Mouse (Mus musculus) colon, adult 2 months (tissue): Measurements from ENCODE around the gene Mpi. TPM values are rescaled to one million over a fixed set of nuclear protein-coding genes. Genes with fewer than 3 reads are reported as not detected.

Experiments
- polyA plus RNA-seq: library from polyadenylated mRNA; depleted of rRNA; stranded (reverse); fragments of >200 nt; gene quantifications from 2 replicates; pipeline ENCODE4 v1.2.3, GENCODE M21; 2012; rRNA removed

The Mpi gene
- 82.5 and 86.0 TPM in 2 replicates for polyA plus RNA-seq

DNA sequence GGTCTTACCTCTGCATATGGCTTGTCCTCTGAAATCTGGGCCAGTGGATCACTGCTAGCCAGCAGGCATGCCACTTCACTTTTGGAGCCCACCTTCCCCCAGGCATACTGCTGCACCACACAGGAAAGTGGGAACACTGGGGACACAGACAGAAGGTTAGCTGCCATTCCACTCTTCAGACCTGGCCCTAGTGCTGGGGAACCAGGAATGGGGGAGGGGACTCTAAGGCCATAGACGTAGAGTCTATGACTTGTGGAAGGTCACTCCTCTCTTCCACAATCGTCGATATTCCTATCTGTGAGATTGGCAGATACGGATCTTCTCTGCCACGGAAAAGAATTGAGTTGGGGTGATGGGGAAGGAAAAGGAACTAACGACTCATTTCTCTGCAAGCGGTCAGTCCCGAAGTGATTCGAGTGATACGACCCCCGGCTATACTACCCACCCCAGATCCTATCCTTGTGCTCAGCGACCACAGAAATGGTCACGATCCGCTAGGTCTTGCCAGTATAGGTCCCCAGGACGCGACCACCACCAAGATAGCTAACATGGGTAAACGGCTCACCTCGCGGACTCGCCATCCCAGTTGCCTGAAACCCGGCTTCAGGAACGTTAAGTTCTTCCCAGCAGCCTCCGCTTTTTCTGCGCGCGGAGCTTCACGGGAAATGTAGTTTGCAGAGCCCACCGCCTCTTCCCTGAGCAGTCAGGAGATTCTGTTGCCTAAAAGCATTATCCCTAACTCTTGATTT, at the start of gene Mpi:
TSS of gene Mpi (minus strand) at position 625 of the 749 bp plus-strand sequence.

DNA sequence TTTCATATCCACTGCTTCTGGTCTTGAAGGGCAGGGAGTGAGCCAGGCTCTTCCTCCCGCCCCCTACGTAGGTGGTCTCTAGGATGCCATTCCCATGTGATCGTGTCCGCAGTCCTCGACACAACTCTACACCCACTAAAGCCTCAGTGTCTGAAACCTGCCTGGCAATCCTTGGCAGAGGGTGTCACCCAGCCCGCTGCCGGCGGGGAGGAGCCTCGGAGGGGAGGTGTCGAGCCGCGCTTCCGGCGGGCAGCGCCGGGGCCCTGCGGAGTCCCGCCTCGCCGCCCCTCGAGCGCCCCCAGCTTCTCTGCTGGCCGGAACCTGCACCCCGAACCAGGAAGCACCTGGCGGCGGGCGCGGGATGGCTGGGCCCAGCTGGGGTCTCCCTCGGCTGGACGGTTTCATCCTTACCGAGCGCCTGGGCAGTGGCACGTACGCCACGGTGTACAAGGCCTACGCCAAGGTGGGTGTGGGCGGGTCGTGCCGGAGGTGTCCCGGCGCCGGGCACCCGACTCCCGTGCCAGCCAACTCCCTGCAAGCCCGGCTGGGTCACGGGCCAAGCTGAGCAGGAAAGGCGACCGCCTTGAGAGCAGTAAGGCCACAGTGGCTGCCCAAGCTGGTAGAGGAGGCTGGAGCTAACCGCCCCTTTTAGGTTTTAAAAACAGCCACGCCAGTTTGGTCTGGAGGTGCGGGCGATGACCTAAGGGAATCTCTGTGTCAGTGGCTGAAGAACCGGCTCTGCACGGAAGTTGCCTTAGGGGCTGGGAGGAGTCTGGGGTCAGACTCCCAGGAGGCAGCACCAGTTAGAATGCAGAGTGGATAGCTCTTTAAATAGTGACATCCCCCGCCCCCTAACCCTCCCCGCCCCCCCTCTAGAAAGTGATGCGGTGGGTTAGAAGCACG, 36.9 kb upstream of the Mpi start, which contains the start of gene Ulk3:
TSS of gene Ulk3 (plus strand) at position 229 of the 903 bp plus-strand sequence.

GRCm38 (mm10) chr9:57560861-57561710, 8.5 kb upstream of the Mpi start, which contains the start of gene Scamp2:
Gene Scamp2 (plus strand): TSS chr9:57560943.

DNA sequence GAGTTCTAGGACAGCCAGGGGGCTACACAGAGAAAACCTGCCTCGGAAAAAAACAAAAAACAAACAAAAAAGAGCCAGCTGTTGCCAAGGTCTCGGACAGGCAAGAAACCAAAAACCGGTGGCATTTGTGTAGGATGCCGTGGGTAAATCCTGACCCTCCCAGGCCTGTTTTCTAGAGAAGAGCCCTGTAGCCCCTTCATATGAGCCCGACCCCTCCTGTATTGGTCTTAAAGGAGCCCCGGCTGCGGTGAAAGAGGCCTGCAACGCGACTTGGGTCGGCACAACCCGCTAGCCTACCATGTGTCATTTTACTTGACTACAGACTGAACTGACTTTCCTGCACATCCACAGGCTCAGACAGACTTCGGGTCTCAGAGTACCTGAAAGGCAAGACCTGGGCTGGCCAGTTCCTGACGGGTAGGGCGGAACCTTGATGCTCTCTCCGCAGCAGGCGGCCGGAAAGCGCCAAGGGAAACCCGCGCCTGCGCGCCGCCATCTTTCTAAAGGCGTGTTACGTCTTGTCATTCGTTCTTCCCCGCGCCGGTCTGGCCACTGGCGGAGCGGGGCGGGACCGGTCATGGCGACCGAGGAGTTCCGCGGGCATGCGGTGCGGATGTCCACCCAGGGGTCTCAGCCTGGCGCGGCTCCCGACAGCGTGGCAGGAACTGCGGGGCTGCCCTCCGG, 15.4 kb downstream of the Mpi start, which contains the start of gene Fam219b:
TSS of gene Fam219b (plus strand) at position 485 of the 684 bp plus-strand sequence.

GRCm38 (mm10) chr9:57521056-57521911, 31.3 kb downstream of the Mpi start, which contains the start of gene Cox5a:
Gene Cox5a (plus strand): TSS chr9:57521274.

DNA sequence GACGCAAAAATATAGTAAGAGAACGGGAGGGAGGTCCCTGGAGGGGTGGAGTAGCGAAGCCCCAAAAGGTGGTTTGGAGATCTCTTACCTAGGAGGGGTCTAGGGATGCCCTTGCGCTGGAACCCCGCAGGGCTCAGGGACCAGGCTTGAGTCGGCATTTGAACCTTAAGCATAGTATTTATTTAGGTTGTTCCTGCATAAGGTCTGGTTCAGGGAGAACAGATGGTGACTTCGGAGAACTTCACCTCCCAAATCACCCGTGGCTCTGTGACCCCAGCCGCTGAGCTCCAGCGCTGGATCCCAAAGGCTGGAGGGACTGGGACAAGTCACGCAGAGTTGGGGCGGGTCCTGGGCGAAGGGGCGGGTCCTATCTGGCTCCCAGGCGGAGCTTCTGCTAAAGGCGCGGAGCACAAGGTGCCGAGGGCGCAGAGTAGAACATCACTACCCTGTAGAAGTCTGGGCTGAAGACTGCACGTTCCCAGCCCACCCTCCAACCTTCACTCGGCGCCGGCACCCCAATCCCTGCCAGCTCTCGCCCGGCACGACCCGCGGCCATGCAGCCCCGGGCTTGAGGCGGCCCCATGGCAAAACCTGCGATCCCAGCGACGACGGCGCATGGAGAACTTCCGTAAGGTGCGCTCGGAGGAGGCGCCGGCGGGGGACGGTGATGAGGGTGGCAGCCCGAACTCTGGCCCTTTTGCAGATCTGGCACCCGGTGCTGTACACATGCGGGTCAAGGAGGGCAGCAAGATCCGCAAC, 48.8 kb downstream of the Mpi start, which contains the start of gene Rpp25:
TSS of gene Rpp25 (plus strand) at position 405 of the 759 bp plus-strand sequence.

Other genes with a start within 250 kb of the Mpi start
- gene Ppcdc, start 112.6 kb downstream of the Mpi start, polyA plus RNA-seq = 18.1 and 36.2 TPM in 2 replicates
- gene Scamp5, start 84.7 kb downstream of the Mpi start, polyA plus RNA-seq = 56.8 and 82.8 TPM in 2 replicates
- 1.7 and 2.3 TPM in 2 replicates for gene Rpp25, start 48.7 kb downstream of the Mpi start, polyA plus RNA-seq
- 861 and 1,299 TPM in 2 replicates for gene Cox5a, start 31.5 kb downstream of the Mpi start, polyA plus RNA-seq
- gene Fam219b, start 15.2 kb downstream of the Mpi start, polyA plus RNA-seq = 12.9 and 15.3 TPM in 2 replicates
- 203 and 252 TPM in 2 replicates for gene Scamp2, start 8.2 kb upstream of the Mpi start, polyA plus RNA-seq
- gene Ulk3, start 36.7 kb upstream of the Mpi start, polyA plus RNA-seq = 20.8 and 23.1 TPM in 2 replicates
- gene Cplx3, start 53.5 kb upstream of the Mpi start, polyA plus RNA-seq = not detected in 2 replicates
- 0.16 TPM in 1 of 2 replicates, not detected in the other for gene Lman1l, start 68.0 kb upstream of the Mpi start, polyA plus RNA-seq
- gene Csk, start 100.9 kb upstream of the Mpi start, polyA plus RNA-seq = 66.2 and 75.8 TPM in 2 replicates
- gene Cyp1a2, start 130.9 kb upstream of the Mpi start, polyA plus RNA-seq = 0.16 TPM in 1 of 2 replicates, not detected in the other
- 0.03 and 0.10 TPM in 2 replicates for gene Cyp1a1, start 135.2 kb upstream of the Mpi start, polyA plus RNA-seq
- gene Edc3, start 155.8 kb upstream of the Mpi start, polyA plus RNA-seq = 8.5 and 9.9 TPM in 2 replicates
- 80.4 and 90.5 TPM in 2 replicates for gene Clk3, start 213.1 kb upstream of the Mpi start, polyA plus RNA-seq